In genomic region chr16:34199543-34199942, GRCm38 (mm10) we compare ENCODE assay signal across 22 mouse cellular contexts.
DNase-seq lines count a peak whose midpoint lies in the region; ATAC-seq and TF ChIP-seq lines count a peak whose summit lies in the region.
"Had no signal": no experiment of that assay in that cellular context is flagged by ENCODE, and none has a peak within 500 bp of the region (broad histone marks: within the 10 kb centered on the region; RNA-seq: fewer than 3 reads in every experiment).

No protein-coding gene starts in this region.

- WGBS in limb, embryonic 12.5 days: 22% methylated on average over 6 of the region's 6 CpGs

- H3K9ac ChIP-seq in limb, embryonic 12.5 days (replicated peaks): no peak overlapping the region
- H3K9ac ChIP-seq: forebrain, embryonic 13.5 days; heart, embryonic 13.5 days; hindbrain, embryonic 12.5 days; hindbrain, embryonic 15.5 days had no signal

- no peak for DNase-seq in layer of hippocampus, adult 2 months (ENCODE audit: low spot score in 2 of 2)
- no peak for DNase-seq in layer of hippocampus, postnatal 25 days (ENCODE audit: extremely low spot score in 1 of 2, low spot score in 1 of 2)
- peak; percentile 50 for DNase-seq in forelimb bud, embryonic 11.5 days (ENCODE audit: low read depth, low spot score)
- DNase-seq in thymus, postnatal 0 days (ENCODE audit: low spot score): no peak
- DNase-seq: adrenal gland, adult 8-10 months; adrenal gland, postnatal 25 days; cerebellum, adult 18-20 months; cerebellum, adult 9-10 months; cerebellum, postnatal 14 days; gastrocnemius, postnatal 10 days; gastrocnemius, postnatal 36 days; heart, adult 2 months had no signal

- no peaks in the 10 kb centered on the region for H3K9me3 ChIP-seq in limb, embryonic 12.5 days
- H3K9me3 ChIP-seq: forebrain, embryonic 10.5 days; forebrain, embryonic 13.5 days; heart, embryonic 10.5 days; heart, embryonic 13.5 days; hindbrain, embryonic 12.5 days; hindbrain, embryonic 15.5 days had no signal

- peak overlapping the region; percentile 24; the same call in 1 of the 2 replicates for H3K4me2 ChIP-seq in limb, embryonic 12.5 days
- H3K4me2 ChIP-seq: forebrain, embryonic 13.5 days; heart, embryonic 13.5 days; hindbrain, embryonic 12.5 days; hindbrain, embryonic 15.5 days had no signal

- H3K27me3 ChIP-seq in limb, embryonic 12.5 days: no peaks in the 10 kb centered on the region
- H3K27me3 ChIP-seq: forebrain, embryonic 13.5 days; heart, embryonic 13.5 days; hindbrain, embryonic 12.5 days; hindbrain, embryonic 15.5 days had no signal

- TF ChIP-seq CTCF in layer of hippocampus, adult 2 months (conservative IDR thresholded peaks at IDR 0.05): no peak

- peak; percentile 76 for ATAC-seq in limb, embryonic 12.5 days (ENCODE audit: insufficient number of reproducible peaks, insufficient read depth, low FRiP score, low TSS enrichment, low read depth)
- no peak for ATAC-seq in cerebellum, adult (ENCODE audit: insufficient number of reproducible peaks, low FRiP score, low TSS enrichment)
- ATAC-seq: activated CD4-positive, CD25-positive, alpha-beta regulatory T cell, adult 4 months; forebrain, embryonic 13.5 days; forebrain, embryonic 16.5 days had no signal

- H3K4me3 ChIP-seq in layer of hippocampus, adult 2 months: no peak overlapping the region
- no peak overlapping the region for H3K4me3 ChIP-seq in limb, embryonic 12.5 days (replicated peaks)
- H3K4me3 ChIP-seq: forebrain, embryonic 10.5 days; forebrain, embryonic 13.5 days; heart, adult 2 months; heart, embryonic 10.5 days; heart, embryonic 13.5 days; hindbrain, embryonic 12.5 days; hindbrain, embryonic 15.5 days had no signal

- H3K36me3 ChIP-seq in limb, embryonic 12.5 days: peaks cover 43% of the 10 kb centered on the region

- peaks cover 20% of the 10 kb centered on the region for H3K4me1 ChIP-seq in limb, embryonic 12.5 days (replicated peaks)
- H3K4me1 ChIP-seq: heart, embryonic 13.5 days; hindbrain, embryonic 15.5 days had no signal

- H3K27ac ChIP-seq in layer of hippocampus, adult 2 months: peak overlapping the region; percentile 57; the same call in 1 of the 2 replicates
- H3K27ac ChIP-seq in limb, embryonic 12.5 days: peak overlapping the region; percentile 75
- H3K27ac ChIP-seq: forebrain, embryonic 10.5 days; forebrain, embryonic 13.5 days; heart, adult 2 months; heart, embryonic 10.5 days; heart, embryonic 13.5 days; hindbrain, embryonic 12.5 days; hindbrain, embryonic 15.5 days had no signal
